8 mouse cellular contexts compared by ENCODE assay signal in genomic region chr10:37397271-37397991, GRCm38 (mm10).
DNase-seq lines count a peak whose midpoint lies in the region; ATAC-seq lines count a peak whose summit lies in the region.

No protein-coding gene starts in this region.

- no peaks in the 10 kb centered on the region for H3K27me3 ChIP-seq in hindbrain, embryonic 13.5 days

- H3K36me3 ChIP-seq in hindbrain, embryonic 13.5 days: no peaks in the 10 kb centered on the region

- peak overlapping the region; percentile 37 for H3K4me3 ChIP-seq in hindbrain, embryonic 13.5 days

- 1% methylated on average over 18 of the region's 18 CpGs for WGBS in hindbrain, embryonic 13.5 days

- peak; percentile 94 for ATAC-seq in hindbrain, embryonic 13.5 days (ENCODE audit: low FRiP score)
- peak; percentile 63 for ATAC-seq in megakaryocyte progenitor cell, adult 5-6 weeks (replicated peaks; ENCODE audit: poor library complexity)
- no peak for ATAC-seq in inflammation-experienced regulatory T-cells, adult 6 months

- peak overlapping the region; percentile 61 for H3K4me2 ChIP-seq in hindbrain, embryonic 13.5 days

- peak; percentile 16 for DNase-seq in WW6 (ENCODE audit: low read depth, low spot score)
- DNase-seq in cerebellum, postnatal 10 days: peak; percentile 90 to 94
- peak; percentile 13 to 27 for DNase-seq in frontal cortex, postnatal 36 days (ENCODE audit: low spot score in 2 of 2)
- peak; percentile 24 to 33 for DNase-seq in left cerebral cortex, postnatal 14 days (ENCODE audit: low spot score in 2 of 2)
- peak; percentile 44 for DNase-seq in right cerebral cortex, postnatal 25 days

- H3K9me3 ChIP-seq in hindbrain, embryonic 13.5 days: no peaks in the 10 kb centered on the region

- intact Hi-C loops in left cerebral cortex, postnatal 14 days (cut with DNase I): no loop called here

- peak overlapping the region; percentile 87 for H3K27ac ChIP-seq in hindbrain, embryonic 13.5 days

- peak overlapping the region; percentile 60 for H3K9ac ChIP-seq in hindbrain, embryonic 13.5 days

- peaks cover 23% of the 10 kb centered on the region for H3K4me1 ChIP-seq in hindbrain, embryonic 13.5 days (replicated peaks)

Comparison
In these comparisons a context has a peak if more than half of its experiments do, and no peak if none do; other contexts are left out.
1. DNase-seq: peak in every context shown above with its lines; median percentile 92 in cerebellum, postnatal 10 days; 44 in right cerebral cortex, postnatal 25 days; 28 in left cerebral cortex, postnatal 14 days; 20 in frontal cortex, postnatal 36 days; 16 in WW6.